Mouse (Mus musculus): Measurements from ENCODE around the gene Alb.

Gene Alb

DNA sequence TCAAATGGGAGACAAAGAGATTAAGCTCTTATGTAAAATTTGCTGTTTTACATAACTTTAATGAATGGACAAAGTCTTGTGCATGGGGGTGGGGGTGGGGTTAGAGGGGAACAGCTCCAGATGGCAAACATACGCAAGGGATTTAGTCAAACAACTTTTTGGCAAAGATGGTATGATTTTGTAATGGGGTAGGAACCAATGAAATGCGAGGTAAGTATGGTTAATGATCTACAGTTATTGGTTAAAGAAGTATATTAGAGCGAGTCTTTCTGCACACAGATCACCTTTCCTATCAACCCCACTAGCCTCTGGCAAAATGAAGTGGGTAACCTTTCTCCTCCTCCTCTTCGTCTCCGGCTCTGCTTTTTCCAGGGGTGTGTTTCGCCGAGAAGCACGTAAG is at the start of gene Alb:
Alb (plus strand) TSS at position 279 of the 400 bp plus-strand sequence.
- no peak for DNase-seq

DNA sequence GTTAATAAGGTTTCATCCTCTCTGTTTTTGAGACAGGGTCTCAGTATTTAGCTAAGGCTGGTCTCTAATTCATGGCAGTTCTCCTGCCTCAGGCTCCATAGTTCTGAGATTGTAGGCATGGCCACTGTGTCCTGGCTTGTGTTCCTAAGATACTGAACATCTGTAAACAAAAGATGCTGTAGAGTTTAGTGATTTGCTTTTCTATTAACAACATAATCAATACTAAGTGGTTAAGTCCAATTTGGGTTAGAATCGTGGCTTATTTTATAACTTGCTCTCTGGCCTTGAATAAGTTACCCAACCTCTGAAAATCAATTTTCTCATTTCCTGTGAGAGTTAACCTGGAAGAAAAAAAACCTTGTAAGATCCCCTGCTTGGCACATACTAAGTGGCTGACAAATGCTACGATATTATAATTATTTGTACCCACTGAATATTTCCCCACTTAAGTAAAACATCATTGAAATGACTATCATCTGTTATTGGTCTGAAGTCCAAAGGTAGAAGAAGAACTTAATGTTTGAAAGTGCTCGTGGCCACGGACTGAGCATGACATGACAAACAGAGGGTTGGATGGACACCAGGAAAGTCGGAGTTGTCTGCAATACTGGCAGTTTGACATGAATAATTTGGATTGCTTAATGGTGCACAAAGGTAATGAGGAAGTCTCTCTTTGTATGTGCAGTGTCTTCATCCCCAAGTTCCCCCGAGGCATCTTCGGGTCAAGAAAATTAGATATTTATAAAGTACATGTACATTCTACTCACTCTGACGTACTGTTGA is 46.4 kb upstream of the Alb start:
- no peak for DNase-seq

DNA sequence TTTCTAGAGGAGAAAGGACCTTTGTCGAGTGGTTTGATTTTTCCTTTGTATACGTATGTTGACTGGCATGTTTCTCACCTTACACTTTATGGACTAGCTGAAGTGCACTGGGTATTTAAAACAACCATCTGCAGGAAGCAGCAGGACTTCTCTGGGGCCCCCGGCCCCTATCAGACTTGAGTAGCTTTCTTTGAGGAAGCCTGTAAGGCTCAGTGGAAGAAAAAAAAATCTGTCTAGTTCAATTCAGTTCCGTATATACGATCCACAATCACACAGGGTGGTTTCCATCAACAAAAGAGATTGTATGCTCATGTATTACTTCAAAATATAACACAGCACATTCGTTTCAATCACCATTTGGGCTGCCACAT is 45.8 kb upstream of the Alb start:
- DNase-seq, result no peak

DNA sequence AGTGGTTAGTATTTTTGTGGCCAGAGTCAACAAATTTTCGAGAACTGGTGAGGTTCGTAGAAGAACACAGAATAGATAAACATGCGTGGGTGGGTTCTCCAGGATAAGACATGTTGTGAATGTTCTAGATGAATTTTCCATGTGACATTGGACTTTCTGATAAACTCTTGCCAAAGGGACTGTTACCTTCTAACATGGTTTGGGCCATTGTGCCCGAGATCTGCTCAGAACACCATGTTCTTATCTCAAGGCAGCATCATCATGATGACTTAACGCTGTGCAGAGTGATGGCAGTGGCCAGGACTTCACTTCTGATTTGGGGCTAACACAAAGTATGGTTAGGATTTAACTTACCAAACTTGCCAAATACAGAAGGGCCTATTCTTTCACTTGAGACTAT is 36.1 kb upstream of the Alb start:
- no peak for DNase-seq

DNA sequence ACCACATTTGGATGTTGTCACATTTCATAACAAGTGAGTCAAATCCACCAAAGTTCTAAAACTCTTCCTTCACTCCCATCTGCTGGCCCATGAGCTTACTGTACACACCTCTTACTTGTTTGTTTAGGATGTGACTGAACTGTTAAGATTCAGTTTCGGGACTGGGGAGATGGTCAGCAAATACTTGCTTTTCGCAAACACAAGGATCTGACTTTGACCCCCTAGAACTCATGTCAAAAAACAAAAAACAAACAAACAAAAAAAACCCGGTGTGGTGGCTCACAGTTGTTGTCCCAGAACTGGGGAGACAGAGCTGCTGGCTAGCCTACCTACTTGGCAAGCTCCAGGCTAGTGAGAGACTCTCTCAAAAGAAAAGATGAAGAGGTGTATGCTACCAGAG is 35.5 kb upstream of the Alb start:
- DNase-seq, result no peak

DNA sequence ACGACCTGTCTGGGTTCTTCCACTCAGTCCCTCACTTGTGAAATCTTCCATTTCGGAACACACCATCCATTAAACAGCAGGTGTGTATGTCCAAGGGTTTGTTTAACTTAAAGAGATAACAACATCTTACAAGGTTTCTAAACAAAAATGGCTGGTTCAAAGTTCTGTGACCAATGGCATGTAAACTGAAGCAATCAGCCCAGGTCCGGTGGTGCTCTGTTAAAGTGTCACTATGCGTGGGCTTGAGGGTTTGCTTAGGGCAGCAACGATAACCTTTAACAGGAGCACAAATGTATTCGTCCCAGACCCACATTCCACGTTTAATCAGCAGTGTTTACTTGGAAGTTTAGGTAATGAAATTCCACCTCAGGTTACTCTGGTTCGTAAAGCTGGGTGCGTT is 29.6 kb upstream of the Alb start:
- DNase-seq, result no peak

DNA sequence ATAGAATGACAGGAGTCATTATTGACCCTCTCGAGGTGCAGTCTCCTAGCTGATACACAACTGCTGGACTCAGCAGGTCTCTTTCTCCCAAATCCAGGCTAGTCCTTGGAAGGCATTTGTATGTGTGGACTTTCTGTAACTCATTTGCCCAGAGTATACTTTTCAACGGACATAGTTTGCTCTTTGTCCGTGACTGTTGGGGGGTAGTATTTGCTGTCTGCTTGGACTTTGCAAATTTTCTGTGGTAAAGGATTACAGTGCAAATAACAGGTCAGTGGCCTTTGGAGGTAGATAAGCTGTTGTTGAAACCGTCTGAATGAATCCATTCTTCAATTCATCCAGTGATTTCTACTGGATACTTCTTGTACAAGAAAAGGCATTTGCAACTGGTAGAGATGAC is 21.5 kb upstream of the Alb start:
- no peak for DNase-seq

DNA sequence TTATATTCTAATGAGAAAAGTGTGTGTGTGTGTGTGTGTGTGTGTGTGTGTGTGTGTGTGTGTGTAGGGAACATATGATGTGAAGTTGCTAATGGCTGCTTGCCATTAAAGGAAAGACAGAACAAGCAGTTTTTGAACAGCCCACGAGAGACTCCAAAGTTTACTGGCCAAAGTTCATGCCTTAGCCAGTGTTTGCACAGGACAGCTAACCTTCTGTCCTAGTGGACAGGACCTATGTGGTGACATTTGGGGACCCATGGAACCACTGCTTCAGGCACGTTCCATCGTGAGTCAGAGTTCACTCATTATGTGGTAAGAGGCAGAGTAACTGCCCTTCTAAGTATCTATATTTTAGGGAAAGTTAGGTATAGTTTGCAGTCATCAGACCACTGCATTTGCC is 13.1 kb upstream of the Alb start:
- no peak for DNase-seq

DNA sequence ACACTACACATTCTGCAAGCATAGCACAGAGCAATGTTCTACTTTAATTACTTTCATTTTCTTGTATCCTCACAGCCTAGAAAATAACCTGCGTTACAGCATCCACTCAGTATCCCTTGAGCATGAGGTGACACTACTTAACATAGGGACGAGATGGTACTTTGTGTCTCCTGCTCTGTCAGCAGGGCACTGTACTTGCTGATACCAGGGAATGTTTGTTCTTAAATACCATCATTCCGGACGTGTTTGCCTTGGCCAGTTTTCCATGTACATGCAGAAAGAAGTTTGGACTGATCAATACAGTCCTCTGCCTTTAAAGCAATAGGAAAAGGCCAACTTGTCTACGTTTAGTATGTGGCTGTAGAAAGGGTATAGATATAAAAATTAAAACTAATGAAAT is 10.7 kb upstream of the Alb start:
- no peak for DNase-seq

DNA sequence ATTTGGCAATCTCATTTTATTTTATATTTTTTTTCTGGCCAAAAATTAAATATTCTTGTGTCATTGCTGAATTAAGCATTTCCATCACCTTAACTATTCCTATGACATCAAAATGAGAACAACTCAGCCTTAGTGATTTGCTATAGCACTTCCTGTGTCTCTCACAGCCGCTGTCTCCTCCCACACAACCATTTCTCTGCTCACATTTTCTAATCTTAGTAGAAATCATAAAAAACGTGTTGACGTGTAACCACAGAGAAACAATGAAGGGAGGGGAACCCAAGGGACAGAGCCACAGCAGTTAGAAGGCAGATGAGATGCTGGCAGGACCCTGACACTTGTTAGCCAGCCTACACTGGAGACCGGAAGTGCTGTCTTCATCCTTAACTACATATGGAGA is 8.0 kb upstream of the Alb start:
- no peak for DNase-seq

DNA sequence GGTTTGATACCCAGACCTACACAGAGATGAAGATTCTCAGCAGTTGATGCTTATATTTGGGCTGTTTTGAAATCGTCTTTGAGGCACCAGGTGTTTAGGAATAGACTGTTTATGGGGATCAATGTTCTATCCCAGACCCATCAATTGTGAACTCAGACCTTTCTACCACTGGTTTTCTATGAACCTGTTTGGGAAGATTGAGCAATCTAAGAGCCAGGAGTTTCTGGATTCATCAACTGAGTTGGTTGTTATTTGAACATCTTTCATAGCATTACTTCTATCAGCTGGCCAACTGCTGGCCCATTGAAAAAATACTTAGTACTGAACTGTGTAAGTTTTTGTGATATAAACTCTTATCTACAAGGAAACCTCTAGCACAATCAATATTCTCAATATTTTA is 3.5 kb upstream of the Alb start:
- DNase-seq, result no peak

DNA sequence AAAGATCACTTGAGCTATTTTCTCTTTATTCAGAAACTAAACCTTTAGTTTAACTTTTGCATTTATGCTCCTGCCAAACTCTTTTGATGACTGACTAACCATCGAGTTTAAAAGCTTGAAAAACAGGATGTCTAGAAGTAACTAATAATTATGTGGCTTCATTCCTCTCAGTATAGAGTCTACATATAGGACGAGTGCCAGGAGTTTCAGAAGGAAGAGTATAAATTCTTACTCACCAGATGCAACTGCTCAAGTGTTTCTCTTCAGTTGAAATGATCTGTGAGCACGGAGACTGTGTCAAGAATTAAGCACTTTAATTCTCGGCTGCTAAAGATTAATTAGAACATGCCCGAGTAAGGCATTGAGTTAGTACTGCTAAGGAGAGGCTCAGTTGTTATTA is 2.0 kb upstream of the Alb start:
- no peak for DNase-seq

DNA sequence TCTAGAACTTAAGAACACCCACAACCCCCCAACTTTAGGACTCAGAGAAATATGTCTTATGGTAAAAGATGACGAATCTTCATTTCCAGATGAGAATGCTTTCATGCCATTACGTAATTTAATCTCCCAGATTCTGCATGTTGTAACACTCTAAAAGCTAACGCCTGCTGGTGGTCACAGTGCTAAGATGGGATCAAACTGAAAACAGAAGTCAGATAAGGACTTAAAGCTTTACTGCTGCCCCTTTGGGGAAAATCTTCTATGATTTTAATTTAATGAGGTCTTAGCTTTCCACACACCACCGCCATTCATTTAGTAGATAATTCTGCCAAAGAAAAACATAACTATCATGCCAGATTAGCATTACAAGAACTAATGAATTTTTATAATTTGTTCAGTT is 6.1 kb downstream of the Alb start:
- no peak for DNase-seq

DNA sequence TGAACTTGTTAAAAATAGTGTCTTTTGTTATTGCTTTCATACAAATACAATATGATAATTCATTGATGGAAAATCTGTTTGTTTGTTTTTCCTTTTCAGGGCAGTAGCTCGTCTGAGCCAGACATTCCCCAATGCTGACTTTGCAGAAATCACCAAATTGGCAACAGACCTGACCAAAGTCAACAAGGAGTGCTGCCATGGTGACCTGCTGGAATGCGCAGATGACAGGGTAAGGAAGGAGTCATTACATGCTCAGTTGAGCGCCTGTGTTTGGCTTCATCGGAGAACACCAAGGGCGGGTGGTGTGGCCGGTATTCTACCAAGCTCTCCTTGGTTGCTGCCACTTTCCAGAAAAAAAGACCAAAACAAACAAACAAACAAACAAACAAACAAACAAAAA is 6.5 kb downstream of the Alb start:
- DNase-seq, result no peak

DNA sequence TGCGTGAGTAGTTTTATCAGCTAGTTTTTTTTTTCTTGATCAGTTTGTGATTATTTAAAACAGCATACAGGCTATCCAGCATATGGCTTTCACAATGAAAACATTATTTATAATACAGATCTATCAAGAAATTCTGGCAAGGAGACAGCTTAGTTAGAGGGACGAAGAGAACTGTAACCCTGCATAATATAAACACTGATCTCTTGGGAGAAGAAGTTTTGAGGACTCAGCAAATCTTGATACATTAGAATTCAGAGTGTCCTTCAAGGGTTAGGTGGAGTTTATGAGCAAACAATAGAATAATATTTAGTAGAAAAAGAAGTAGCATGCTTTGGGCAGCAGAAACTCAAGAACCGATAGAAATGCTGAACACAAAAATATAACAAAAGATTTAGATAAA is 10.1 kb downstream of the Alb start:
- no peak for DNase-seq

DNA sequence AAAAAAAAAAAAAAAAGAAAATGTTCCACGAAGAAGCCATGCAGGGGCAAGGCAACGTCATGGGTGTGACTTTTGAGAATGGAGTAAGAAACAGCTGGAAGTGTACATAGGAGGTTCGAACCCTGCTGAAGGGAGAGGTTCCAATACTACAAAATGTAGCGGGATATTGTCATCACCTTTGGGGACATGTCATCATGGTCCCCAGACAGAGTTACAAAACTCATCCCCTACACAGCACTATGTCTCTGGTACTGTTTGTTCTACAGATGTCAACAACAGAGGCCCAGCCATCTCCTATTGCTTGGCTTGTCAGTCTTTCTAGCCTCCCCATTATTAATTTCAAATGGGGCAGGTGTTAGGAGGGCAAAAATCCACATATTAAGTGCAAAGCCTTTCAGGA is 13.2 kb downstream of the Alb start:
- DNase-seq, result no peak

DNA sequence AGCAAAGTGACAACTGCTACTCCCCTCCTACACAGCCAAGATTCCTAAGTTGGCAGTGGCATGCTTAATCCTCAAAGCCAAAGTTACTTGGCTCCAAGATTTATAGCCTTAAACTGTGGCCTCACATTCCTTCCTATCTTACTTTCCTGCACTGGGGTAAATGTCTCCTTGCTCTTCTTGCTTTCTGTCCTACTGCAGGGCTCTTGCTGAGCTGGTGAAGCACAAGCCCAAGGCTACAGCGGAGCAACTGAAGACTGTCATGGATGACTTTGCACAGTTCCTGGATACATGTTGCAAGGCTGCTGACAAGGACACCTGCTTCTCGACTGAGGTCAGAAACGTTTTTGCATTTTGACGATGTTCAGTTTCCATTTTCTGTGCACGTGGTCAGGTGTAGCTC is 13.7 kb downstream of the Alb start:
- DNase-seq, result no peak

DNA sequence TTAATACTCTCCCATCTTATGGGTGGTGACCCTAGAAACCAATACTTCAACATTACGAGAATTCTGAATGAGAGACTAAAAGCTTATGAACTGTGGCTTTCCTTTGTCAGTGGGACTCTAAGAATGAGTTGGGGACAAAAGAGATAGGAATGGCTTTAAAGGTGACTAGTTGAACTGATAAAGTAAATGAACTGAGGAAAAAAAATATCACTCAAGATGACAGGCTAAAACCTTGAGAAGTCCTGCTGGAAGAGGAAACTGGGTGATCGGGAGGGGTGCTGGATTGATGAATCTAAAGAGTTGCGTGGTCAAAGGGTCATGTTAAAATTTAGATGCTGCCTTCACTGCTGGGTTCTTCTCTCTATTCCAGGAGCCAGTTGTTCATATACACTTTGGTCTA is 16.0 kb downstream of the Alb start:
- DNase-seq, result no peak

DNA sequence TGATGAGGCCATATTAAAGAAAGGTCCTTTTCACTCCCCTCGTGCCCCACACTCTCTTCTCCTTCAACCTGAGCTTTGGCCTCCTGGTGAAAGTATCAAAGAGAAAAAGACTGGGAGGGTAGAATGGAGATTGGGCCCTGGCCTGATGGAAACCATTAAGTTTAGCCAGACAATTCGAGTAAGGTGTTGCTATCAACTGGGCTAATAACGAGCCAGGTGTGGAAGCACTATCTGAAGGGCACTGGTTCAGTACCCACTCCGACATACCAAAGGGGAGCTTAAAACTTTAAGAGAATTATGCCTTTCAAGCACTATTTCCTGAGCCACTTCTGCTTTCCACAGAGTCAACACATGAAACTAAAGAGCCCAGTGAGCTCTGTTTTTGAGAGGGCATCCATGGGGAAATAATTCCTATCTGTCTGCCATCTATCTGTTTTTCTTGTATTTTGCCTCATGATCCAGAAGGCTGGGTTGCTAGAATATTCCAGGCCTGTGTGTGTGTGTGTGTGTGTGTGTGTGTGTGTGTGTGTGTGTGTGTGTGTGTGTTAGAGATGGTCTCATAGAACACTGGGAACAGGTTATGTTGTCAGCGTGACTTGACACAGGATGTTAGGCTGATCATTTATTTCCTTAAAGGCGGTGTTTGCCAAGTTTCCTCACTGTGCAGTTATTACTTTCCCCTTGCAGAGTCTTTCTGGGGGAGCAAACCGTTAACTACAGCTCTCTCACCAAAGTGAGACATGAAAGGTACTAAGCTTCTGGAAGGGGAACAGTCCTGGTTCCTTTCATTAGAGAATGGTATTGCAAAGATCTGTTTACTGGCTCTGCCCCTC is 16.8 kb downstream of the Alb start:
- DNase-seq, result no peak

DNA sequence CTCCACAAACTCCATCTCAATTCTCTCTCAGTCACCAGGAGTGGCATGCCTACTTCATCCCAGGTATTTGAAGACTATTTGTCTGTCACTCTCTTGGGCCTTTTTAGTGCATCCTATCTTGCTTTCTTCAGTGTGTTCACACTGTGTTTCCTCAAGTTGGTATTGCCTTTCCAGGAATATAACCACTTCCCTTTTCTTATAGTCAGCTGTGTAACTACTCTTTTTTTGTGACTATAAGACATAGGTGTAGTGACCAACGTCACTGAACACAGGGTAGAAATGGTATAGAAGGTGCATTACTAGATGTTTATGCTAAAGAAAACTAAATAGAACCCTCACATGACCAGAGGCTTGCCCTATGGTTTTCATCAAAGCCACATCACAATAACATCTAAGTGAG is 18.2 kb downstream of the Alb start:
- DNase-seq, result no peak

DNA sequence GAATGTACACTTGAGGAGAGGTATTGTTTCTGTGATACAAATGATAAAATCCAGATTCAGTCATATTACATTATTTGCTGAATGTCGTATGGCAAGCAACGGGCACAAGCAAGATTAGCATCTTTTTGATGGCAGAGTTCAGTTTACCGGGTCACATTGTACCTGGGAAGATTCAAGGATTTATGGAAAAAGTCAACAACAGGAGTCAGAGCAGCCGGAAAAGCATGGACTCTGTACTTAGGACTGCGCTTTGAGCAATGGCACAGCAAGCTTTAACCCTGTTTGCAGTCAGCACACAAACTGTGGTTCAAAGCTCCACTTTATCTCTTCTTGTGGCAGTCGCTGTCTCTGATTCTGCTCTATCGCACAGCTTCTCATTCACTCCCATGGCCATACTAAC is 24.9 kb downstream of the Alb start:
- DNase-seq, result no peak

DNA sequence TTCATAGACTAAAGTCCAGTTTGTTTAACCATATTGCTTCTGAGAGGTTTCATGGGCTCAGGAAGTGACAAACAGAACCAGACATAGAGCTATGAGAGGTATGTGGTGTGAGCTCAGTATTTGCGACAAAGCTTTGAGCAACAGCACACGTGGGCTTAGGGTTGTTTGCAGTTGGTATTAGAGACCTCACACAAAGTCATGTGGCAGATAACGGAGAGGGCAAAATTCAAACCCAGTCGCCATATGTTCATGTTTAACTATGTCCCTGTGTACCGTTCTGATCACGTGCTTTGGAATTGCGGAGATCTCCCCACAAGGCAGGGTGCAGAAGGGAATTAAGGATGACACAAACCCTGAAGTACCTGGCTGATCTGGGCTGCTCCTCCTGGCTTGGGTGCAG is 27.6 kb downstream of the Alb start:
- DNase-seq, result no peak

DNA sequence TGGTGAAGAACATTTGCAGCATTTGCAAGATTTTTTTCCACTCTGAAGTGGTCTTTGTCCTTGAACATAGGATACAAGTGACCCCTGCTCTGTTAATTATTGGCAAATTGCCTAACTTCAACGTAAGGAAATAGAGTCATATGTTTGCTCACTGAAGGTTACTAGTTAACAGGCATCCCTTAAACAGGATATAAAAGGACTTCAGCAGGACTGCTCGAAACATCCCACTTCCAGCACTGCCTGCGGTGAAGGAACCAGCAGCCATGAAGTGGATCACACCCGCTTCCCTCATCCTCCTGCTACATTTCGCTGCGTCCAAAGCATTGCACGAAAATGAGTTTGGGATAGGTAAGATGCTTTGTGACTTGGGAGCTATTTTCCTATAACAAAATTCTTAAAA is 29.8 kb downstream of the Alb start, which contains the start of gene Afp:
Afp (plus strand) TSS at position 220 of the 400 bp plus-strand sequence.
- DNase-seq, result no peak

DNA sequence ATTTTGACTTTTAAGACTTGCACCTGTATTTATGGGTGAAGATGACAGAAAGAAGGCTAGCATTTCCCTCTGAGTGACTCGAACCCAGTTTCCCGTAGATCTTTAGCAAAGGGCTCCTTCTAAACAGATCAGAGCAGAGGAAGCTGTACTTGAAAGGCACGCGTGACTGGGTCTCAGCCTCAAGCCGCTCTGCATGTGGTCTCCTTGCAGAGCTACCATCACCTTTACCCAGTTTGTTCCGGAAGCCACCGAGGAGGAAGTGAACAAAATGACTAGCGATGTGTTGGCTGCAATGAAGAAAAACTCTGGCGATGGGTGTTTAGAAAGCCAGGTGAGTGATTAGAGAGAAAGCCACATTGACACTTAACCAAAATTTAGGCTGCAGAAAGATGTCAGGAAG is 31.7 kb downstream of the Alb start:
- DNase-seq, result no peak

DNA sequence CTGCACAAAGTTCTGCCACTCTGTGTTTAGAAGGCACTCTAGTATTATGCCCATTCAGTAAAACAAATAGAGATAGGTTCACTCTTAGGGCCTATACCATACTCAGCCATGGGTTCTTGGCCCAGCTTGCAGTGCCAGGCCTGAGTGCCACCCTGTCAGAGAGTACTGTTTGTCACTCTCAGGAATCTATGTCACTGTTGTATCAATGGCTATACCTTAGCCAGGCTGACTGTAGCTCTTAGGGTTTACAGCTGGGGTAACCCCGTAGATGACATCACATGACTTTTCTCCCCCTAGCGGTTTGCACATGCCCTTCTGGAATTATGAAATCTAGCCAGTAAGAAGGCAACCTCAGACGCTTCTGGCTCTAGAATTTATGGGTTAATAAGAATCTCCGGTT is 33.6 kb downstream of the Alb start:
- no peak for DNase-seq
